Mouse (Mus musculus): Measurements from ENCODE around the gene Lurap1.
A peak's percentile ranks its signal among the peaks of the same experiment; 100 is the strongest.

Lurap1 gene

DNA sequence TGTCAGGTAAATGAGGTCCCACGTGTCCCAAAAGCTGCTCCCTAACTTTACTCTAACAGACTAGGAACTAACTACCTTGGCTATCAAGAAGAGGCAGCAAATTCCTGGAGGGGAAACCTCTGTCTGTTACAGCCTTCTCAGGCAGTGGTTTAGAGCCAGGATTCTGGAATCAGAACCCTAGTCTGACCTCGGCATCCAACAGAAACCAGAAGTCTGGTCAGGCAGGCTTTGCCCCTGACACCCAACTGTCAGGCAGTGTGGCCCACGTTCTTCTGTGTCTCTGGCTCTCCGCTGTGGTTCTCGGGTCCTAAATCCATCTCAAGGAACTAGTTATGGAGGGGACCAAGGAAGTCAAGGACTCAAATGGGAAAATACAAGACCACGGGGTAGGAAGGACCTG, at the start of gene Lurap1:
Gene Lurap1, minus strand, starts transcription at position 101 of the 400 bp plus-strand sequence.
- no peak for DNase-seq (ENCODE audit: low spot score in 2 of 2)

DNA sequence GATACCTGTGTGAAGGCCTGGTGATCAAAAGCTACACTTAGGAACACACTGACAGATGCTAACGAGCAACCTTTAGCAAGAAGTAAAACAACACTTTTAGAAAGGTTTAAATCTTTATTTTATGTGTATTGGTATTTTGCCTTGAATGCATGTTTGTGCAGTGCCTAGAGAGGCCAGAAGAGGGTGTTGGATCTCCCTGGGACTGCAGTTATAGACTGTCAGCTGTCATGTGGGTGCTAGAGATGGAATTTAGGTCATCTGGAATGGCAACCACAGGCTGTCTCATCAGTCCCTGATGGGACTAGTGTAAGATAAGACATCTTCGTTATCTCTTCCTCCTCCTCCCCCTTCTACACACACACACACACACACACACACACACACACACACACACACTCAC, 47.3 kb upstream of the Lurap1 start:
- no peak for DNase-seq (ENCODE audit: low spot score in 2 of 2)

DNA sequence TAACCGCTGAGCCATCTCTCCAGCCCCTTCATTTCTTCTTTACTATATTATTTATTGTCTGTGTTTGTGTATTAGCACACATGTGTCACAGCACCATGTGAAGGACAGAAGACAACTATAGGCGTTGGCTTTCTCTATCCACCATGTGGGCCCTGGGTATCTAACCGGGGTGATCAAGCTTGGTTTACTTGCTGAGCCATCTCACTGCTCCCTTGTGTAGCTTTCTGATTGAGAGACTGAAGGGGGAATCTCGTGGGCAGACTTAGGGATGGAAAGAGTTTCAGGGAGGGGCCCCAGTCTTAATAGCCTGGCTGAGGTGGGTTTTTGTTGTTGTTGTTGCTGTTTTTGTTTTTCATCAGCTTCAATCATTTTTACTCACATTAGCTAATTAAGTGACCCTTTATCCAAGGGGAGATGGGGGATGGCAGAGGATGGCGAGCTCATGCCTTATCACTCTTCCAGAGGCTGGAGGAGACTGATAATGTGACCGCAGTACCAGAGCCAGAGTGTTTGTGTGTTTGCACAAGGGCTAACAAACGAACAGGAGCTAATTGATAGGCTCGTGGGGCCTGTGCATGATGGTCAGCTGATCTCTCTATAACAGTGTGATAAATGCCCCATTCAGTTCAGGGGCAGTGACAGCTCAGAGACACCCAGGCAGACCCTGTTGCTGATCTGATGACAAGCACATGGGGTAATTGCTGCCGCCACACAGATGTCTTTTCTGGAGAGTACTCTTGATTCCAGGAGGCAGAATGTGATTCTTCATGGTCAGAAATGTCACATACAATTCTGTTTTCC, 42.6 kb upstream of the Lurap1 start:
- no peak for DNase-seq (ENCODE audit: low spot score in 2 of 2)

DNA sequence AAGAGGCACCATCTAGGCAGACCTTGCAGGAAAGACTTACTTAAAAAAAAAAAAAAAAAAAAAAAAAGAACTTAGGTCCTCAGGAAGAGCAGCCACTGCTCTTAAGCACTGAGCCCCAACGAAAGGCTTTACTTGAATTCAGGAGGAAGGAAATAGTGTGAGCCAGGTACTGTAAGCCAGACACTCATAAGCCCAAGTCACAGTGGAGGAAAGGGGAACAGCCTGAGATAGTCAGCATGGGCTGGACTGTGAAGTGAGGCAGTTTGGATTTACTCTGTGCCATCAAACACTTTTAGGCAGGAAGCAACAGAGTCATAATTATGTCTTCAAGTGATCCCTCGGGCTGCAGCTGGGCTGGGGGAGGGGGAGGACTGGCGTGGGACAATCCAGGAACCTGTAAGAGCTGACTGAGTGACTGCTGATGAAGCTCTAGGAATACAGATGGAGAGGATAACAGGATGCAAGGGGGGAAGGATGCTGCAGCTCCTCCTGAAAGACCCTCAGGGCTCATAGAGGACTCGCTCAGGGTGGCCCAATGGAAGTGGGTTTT, 41.2 kb upstream of the Lurap1 start:
- no peak for DNase-seq (ENCODE audit: low spot score in 2 of 2)

DNA sequence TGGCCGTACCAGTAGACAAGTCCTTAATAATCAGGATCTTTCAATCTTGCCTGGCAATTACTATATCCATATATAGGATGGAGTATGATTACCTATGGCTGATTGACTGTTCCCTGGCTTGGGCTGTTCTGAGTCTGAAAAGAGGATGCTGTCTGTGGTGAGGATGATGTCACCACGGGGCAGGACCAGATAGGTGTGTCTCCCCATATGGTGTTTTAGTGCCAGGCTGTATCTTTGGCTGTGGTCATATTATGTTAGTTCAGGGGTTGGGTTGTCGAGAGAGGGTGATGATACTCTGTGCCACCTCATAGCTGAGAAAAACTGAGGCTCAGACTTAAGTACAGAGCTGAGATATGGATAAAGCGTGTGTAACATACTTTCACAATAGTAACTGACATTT, 33.9 kb upstream of the Lurap1 start:
- DNase-seq (ENCODE audit: low spot score in 2 of 2) = no peak

DNA sequence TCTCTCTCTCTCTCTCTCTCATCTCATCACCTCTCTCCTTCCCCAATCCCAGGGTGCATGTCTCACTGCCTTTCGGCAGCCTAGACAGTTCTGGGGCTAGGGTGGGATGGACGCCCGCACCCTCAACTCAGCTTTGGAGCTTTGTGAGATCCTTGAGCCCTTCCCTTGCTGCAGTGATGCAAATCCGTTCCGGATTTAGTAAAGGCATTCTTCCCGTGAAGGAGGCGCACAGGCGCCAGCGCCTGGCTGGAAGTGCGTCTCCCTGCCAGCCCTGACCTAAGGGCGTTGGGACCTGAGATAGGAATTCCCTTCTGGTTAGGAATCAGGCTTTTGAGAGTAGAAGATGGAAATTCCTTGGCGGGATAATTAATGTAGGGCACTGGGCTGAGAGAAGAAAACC, 31.6 kb upstream of the Lurap1 start:
- DNase-seq (ENCODE audit: low spot score in 2 of 2) = peak in 1 of 2 experiments; percentile 26

DNA sequence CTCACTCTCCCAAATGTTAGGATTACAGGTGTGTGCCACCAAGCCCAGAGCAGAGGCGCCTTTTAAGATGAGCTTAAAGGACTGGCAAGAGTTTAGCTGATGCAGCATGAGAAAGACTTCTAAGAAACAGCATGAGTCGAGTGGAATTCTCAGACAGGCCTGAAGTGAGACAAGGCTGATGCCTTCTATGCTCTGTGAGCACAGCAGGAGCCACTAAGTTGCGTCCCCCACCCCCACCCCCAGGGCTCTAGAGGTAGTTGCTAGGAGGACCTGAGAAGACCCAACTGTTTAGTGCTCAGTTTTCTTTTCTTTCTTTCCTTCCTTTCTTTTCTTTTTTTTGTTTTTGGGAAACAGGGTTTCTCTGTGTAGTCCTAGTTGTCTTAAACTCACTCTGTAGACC, 30.9 kb upstream of the Lurap1 start:
- no peak for DNase-seq (ENCODE audit: low spot score in 2 of 2)

DNA sequence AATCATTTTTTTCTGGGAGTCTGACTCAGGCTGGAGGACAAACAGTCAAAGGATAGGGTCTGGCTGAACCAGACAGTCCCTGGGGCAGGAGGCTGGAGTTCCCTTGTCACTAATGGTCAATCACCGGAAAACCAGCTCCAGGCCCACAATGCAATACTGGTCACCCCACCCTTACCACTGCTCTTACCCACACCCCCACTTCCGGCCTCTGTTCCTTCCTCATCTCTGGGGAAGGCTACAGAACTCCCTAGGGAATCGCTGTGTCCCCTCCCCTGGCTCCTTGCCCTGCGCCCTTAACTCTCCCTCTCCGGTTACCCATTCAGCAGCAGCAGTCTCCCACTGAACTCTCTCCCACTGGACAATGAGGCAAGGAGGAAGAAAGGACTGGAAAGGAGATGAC, 26.0 kb upstream of the Lurap1 start:
- no peak for DNase-seq (ENCODE audit: low spot score in 2 of 2)

DNA sequence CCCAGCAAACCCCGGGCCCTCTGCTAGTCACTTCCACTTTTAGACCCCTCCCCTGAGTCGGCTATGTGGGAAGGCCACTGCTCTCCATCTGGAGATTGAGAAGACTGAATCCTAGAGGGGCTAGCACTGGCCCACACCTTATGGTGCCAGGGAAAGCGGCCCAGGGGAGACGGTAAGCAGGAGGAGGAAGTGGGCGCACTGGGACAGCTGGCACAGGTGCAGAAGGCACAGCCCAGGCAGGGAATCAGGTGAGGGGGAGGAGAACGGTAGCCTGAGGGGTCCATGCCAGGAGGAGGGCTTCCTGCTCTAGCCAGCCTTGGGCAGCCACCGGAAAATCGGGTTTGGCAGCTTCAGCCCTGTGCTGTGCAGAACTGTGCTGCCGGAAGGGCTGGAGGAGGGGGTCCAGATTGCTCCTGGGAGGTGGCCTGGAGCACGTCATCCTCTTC, 25.4 kb upstream of the Lurap1 start:
- peak in 1 of 2 experiments; percentile 81 for DNase-seq (ENCODE audit: low spot score in 2 of 2)

DNA sequence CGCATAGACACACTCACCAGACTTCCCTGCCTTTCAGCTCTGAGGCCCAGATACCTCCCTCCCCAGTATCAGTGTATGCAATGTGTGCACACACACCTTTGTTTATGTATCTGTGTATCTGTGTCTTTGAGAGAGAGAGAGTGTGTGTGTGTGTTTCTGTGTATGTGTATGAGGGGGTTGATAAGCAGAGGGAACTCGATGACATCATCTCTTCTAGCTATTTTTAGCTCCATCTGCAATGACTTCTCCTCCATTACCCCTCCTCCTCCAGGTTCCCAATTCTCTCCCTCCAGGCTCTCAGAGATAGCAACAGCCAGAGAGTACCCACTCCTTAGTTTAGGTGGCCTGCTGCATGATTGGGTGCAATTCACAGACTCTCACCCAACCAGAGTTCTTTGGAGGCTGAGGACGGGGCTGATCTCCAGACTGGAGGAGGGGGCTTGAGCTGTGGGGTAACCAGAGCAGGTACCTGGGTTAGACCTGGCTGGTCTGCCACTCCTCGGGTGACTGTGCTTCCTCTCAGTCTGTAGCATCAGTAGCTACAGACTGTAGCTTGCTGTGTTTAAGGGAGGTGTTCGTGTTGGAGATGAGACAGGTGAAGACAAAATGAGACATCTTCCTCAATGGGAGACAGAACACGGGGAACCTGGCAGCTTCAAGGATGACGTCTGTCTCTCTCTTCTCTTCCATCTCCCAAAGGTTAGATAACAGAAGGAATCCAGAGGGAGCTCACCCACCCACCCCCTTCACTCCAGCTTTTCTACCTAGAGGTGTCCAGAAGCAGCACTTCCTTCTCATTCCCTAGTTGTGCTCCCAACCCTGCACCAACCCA, 24.8 kb upstream of the Lurap1 start:
- peak; percentile 62 to 66 for DNase-seq (ENCODE audit: low spot score in 2 of 2)

DNA sequence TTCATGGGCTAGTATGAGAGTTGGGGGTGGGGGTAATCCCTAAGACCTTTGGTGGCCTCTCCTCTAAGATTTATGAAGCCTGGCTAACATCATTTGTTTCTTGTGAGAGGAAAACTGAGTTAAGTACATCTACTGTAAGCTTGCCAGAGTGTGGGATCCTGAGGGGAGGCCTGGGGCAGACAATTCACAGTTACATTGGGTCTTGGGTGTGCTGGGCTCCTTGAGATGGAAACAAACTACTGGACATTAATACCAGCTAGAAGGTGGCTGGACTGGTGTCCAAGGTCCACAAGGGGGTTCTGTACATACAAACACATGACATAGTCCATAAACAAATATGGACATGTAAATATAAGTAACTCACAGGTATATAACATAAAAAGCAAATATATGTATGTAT, 24.0 kb upstream of the Lurap1 start:
- no peak for DNase-seq (ENCODE audit: low spot score in 2 of 2)

DNA sequence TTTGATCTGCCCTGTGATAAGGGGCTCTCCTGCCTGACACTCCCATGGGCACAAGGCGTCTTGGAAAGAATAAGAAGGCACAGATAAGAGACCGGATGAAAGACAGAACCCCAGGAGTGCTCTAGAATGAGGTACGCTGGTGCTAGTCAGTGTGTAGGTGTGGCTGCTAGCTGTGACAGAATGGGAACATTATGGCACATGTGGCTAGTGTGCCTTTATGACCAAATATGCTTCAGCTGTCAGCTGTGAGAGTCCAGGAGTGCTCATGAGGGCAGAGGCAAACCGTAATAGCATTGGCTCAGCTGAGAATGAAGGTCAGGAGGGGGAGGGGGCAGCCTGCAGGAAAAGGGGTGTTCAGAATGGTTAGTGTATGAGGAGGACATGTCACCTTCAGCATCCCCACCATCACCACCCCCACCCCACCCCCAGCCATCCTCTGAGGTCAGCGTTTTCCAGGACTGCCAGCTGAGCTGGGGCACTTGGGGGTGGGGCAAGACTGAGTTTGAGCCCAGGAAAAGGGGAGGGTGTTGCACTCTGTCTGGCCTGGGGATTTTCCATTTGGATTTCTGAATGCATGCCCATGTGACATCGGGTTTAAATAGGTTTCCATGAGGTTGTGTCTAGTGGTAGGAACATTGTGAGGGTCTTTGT, 23.5 kb upstream of the Lurap1 start:
- no peak for DNase-seq (ENCODE audit: low spot score in 2 of 2)

DNA sequence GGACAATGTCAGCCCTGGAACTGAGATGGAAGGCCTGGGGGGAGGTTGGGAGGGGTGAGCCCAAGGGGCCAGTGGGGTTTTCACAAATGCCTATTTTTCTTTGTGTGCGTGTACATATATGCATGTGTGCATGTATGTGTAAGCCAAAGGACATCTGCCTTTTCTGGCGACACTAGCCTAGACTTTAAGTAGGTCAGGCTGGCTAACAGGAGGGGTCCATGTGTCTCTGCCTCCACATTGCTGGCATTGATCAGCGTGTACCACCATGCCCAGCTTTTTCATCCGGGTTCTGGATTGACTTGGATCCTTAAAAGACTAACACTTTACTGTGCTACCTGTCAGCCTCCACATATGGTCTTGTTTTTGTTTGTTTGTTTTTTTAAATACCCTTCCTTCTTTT, 22.6 kb upstream of the Lurap1 start:
- no peak for DNase-seq (ENCODE audit: low spot score in 2 of 2)

DNA sequence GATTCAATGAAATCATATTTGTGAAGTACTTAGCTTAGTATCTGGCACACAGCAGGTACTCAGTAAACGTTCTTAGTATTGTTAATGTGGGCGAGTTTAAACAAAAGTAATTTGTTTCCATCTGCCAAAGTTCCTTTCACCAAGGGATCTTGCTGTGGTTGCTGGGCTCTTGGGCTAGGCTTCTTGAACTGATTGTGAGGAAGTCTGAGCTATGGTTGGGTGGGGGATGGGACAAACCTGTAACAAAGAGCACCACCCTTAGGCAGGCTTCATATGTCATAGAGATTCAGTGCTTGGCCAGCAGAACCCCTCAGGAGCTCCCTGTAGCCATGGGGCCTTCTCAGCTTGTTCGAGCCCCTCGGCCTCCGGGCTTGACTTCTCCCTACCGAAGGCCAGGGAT, 21.9 kb upstream of the Lurap1 start, which contains the start of the genes 1700042G07Rik and Gm49337:
Gene 1700042G07Rik, plus strand, starts transcription at position 301 of the 400 bp plus-strand sequence.
Gene Gm49337, plus strand, starts transcription at position 313 of the 400 bp plus-strand sequence.
- no peak for DNase-seq (ENCODE audit: low spot score in 2 of 2)

DNA sequence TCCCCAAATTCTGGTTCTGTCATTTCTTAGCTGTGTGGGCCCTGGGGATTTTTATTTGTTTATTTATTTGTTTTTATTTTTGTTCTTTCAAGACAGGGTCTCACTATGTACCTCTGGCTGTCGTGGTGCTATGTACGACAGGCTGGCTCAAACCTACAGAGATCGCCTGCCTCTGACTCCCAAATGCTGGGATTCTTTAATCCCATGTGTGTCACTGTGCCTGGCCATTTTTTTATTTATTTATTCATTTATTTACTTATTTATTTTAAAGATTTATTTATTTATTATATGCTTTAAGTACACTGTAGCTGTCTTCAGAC, 18.2 kb upstream of the Lurap1 start:
- no peak for DNase-seq (ENCODE audit: low spot score in 2 of 2)

DNA sequence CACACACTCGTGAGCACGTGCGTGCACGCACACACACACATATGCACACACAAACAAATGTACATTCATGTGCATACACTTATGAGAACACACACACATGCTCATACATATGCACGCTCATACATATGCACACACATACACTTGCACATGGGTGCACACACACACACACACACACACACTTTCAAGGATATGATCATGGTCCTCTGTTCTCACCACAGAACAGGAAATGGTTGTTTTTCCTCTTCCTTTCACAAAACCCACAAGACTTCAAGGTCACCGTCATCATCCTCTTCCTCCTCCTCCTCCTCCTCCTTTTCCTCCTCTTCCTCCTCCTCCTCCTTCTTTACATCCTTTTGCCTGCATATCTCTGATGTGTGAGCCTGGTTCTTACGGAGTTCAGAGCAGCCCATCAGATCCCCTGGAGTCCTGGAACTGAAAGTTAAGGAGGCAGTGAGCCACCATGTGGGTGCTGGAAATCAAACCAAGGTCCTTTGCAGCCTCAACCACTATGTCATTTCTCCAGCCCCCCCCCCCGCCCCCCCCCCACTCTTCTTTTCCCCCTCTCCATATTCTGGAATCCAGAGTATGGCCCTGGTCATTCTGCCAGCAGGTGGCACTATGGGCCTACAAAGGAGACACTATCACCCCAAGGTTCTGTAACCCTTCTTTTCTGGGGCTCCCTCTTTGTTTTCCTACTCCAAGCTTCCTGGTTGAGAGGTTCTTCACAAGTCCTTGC, 17.6 kb upstream of the Lurap1 start:
- DNase-seq (ENCODE audit: low spot score in 2 of 2) = peak in 1 of 2 experiments; percentile 84

DNA sequence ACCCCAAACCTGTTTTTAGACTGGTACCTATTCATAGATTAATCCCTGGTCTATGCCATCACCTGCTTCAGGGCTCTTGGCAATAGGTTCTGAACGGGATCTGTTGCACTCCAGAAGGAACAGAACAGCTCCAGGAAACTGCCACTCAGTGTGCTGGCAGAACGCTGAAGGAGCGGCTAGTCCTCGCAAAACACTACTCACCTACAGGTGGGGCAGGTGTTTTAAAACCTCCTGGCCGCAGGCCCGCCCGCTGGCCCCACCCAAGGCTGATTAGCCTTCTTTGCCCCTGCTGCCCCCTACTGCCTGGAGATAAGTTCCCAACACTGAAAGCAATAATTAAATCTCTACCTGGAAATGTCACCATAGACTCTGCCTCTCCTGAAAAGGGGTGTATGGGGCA, 16.3 kb upstream of the Lurap1 start, which contains the start of gene Tspan1:
Gene Tspan1, minus strand, starts transcription at position 198 of the 400 bp plus-strand sequence.
- no peak for DNase-seq (ENCODE audit: low spot score in 2 of 2)

DNA sequence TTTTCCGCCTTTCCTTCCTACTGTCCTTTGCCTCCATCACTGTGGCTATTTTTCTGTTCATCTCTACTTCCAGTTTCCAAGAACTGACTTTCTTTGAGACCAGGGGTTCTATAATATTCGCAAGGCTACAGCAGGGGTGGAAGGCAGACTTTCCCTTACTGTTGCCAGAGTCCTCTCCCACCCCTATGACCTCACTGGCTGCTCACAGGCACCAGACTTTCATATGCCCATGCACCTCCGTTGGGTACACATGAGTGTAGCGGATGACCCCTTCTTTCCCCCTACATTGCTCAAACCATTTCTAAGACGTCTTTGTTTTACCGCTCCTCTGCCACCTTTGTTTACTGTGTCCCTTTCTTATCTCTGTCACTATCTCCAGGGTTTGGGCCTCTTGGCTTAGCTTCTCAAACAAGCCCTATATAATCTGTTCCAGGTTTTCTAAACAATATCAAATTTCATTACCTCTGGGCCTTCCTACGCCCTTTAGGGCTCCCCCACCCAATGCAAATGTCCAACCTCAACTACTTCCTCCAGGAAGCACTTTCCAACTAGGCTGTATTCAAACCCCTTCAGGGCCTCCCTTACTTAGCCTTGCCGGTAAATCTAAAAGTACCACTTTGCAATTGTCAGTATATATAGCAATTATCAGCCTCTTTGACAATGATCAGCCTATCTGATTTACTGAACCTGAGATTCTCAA, 14.7 kb upstream of the Lurap1 start:
- no peak for DNase-seq (ENCODE audit: low spot score in 2 of 2)

DNA sequence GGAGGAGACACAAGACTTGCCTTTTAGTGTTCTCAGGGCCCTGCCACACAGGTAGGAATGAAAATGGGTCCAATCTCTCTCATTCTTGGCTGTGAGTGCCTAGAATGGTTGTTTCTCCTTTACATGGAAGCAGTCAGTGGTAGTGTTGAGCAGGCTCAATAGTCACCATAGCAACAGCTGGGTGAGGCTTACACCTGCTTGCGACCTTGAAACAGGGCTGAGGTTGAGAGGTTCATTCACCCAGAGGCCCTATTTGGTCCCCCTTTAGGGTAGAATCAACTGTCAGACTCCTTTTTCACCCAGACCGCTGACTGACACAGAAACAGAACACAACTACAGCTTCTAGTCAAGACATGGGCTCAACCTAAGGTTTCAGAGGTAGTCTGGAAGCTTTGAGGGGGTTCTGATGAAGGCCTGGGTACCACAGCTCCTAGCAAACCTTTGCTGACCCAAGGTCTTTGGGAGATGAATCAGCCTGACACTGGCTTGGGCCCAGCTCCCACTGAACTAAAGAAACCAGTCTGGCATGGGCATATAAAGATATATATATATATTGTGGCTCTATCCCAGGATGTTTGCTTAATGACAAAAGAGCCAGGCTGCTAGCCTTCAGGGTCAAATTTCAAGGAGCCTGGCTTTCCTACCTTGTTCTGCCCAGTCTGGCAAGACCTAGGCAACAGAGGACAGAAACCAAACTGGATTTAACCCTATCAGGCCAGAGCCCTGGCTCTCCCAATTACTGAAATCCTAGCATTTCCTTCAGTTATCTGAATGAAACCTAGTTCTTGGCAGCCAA, 13.8 kb upstream of the Lurap1 start:
- no peak for DNase-seq (ENCODE audit: low spot score in 2 of 2)

DNA sequence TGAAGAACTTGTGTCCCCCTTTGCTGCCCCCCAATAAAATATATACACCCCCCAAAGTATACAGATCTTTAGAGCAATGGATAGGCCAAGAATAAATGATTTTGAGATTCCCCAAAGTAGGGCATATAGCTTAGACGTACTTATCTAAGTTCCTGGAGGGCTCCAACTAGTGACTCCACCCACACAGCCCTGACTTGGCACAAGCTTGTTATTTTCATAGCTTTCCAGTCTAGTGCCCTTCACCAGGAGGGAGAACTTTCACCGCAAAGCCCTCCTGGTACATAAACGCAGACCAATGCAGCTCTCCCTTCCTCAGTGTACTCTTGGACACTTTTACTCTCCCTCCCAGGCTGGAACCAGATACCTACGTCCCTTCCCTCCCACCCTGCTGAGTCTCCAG, 11.0 kb upstream of the Lurap1 start:
- DNase-seq (ENCODE audit: low spot score in 2 of 2) = no peak
